Comparison of ENCODE assay signal across 9 mouse cellular contexts in the genomic region with DNA sequence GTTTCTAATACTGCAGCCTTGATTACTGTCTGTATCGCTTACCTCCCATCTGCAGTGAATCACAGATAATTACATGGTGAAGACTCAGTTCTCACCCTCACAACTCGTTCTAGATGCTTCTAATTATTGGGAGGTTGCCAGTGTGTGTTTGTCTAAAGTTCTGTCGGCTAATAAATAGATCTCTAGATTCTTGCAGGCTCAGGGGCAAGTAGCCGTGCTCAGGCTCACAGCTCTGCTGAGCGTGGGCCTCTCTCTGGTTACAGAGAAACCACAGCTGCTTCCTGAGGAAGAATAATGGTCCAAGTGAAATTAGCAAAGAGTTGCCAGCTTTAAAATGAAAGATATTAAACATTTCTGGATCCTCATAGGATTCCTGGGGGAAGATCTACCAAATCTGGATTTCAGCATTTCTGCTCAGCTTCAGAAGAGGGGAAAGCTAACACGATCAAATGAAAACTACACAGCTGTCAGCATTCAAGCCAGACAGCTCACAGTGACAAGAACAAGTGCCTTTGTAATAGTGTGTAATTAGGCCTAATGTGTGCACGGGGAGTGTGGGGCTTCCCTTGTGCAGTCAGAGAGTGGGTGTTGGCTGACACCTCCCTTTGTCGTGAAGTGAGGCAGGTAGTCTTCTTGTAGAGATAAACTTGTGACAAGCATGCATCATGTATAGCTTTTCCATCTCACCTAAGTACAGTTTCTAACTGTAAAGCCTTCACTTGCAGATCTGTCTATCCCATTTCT.
DNase-seq lines count a peak whose midpoint lies in the region; ATAC-seq and TF ChIP-seq lines count a peak whose summit lies in the region.
"Had no signal": no experiment of that assay in that cellular context is flagged by ENCODE, and none has a peak within 500 bp of the region (broad histone marks: within the 10 kb centered on the region; RNA-seq: fewer than 3 reads in every experiment).

No protein-coding gene starts in this region.

- no peak overlapping the region for H3K4me3 ChIP-seq in heart, embryonic 11.5 days (ENCODE audit: low read depth, low read length)
- H3K4me3 ChIP-seq in lung, embryonic 14.5 days (ENCODE audit: low read depth, low read length) = no peak overlapping the region
- H3K4me3 ChIP-seq in midbrain, embryonic 10.5 days = no peak overlapping the region

- H3K36me3 ChIP-seq in heart, embryonic 11.5 days (ENCODE audit: control insufficient read depth, insufficient read depth, low read length) = 0 out of 2 replicates have a peak, but pooled peaks cover 3% of the 10 kb centered on the region
- peaks cover 16% of the 10 kb centered on the region; the same call in 1 of the 2 replicates for H3K36me3 ChIP-seq in lung, embryonic 14.5 days (ENCODE audit: insufficient read depth)
- H3K36me3 ChIP-seq in midbrain, embryonic 10.5 days = peaks cover 25% of the 10 kb centered on the region

- peaks cover 19% of the 10 kb centered on the region for H3K4me1 ChIP-seq in heart, embryonic 11.5 days (ENCODE audit: control insufficient read depth, insufficient read depth, low read length)
- no peaks in the 10 kb centered on the region; the same call in 1 of the 2 replicates for H3K4me1 ChIP-seq in lung, embryonic 14.5 days (ENCODE audit: insufficient read depth)
- H3K4me1 ChIP-seq in midbrain, embryonic 10.5 days = peaks cover 14% of the 10 kb centered on the region

- no peaks in the 10 kb centered on the region for H3K9me3 ChIP-seq in heart, embryonic 11.5 days (replicated peaks; ENCODE audit: control insufficient read depth, low read length)
- no peaks in the 10 kb centered on the region for H3K9me3 ChIP-seq in lung, embryonic 14.5 days (ENCODE audit: low read depth, low read length)
- no peaks in the 10 kb centered on the region for H3K9me3 ChIP-seq in midbrain, embryonic 10.5 days (replicated peaks)

- peak overlapping the region; percentile 46 for H3K27ac ChIP-seq in heart, embryonic 11.5 days (ENCODE audit: low read depth, low read length)
- no peak overlapping the region; the same call in 1 of the 2 replicates for H3K27ac ChIP-seq in lung, embryonic 14.5 days (ENCODE audit: low read depth)
- H3K27ac ChIP-seq in midbrain, embryonic 10.5 days (replicated peaks) = no peak overlapping the region

- intact Hi-C loops in heart, postnatal 10 days (cut with DNase I) = no loop called here

- no peak overlapping the region for H3K9ac ChIP-seq in heart, embryonic 11.5 days (ENCODE audit: low read depth, low read length)
- H3K9ac ChIP-seq in lung, embryonic 14.5 days = no peak overlapping the region

- 52% methylated on average over 8 of the region's 8 CpGs for WGBS in heart, embryonic 11.5 days (ENCODE audit: insufficient replicate concordance)
- WGBS in lung, embryonic 14.5 days = 30% methylated on average over 8 of the region's 8 CpGs
- WGBS in midbrain, embryonic 10.5 days = 84% methylated on average over 8 of the region's 8 CpGs

- no peak for DNase-seq in heart, postnatal 10 days
- peak; percentile 49 for DNase-seq in lung, embryonic 14.5 days
- no peak for DNase-seq in lung, postnatal 14 days
- peak; percentile 89 for DNase-seq in brain, adult 2 months (ENCODE audit: low read depth, low spot score)
- peak; percentile 27 for DNase-seq in naive thymus-derived CD4-positive, alpha-beta T cell, adult 2 months (ENCODE audit: low read depth)
- no peak for DNase-seq in ovary, postnatal 36 days (ENCODE audit: low spot score)
- no peak for DNase-seq in midbrain, embryonic 10.5 days (ENCODE audit: low spot score)
- DNase-seq: heart, adult 11 months had no signal

- no peak for TF ChIP-seq CTCF in lung, embryonic 14.5 days (IDR thresholded peaks at IDR 0.05; ENCODE audit: low read depth)

- no peak for ATAC-seq in heart, embryonic 11.5 days (replicated peaks; ENCODE audit: insufficient number of reproducible peaks, low FRiP score, low TSS enrichment)
- peak; percentile 43; the same call in 1 of the 2 replicates for ATAC-seq in lung, embryonic 14.5 days (ENCODE audit: insufficient read depth)

- no peaks in the 10 kb centered on the region for H3K27me3 ChIP-seq in heart, embryonic 11.5 days (ENCODE audit: control insufficient read depth, insufficient read depth, low read length)
- H3K27me3 ChIP-seq in lung, embryonic 14.5 days (ENCODE audit: insufficient read depth, low read length) = no peaks in the 10 kb centered on the region
- no peaks in the 10 kb centered on the region for H3K27me3 ChIP-seq in midbrain, embryonic 10.5 days (ENCODE audit: low read depth, poor library complexity, severe bottlenecking)

- H3K4me2 ChIP-seq in heart, embryonic 11.5 days = no peak overlapping the region
- no peak overlapping the region for H3K4me2 ChIP-seq in lung, embryonic 14.5 days

Comparison
In these comparisons a context has a peak if more than half of its experiments do, and no peak if none do; other contexts are left out.
1. DNase-seq: peak in lung, embryonic 14.5 days (single experiment), brain, adult 2 months (single experiment) and naive thymus-derived CD4-positive, alpha-beta T cell, adult 2 months (single experiment); none in heart, postnatal 10 days (0 of 2), lung, postnatal 14 days (single experiment), ovary, postnatal 36 days (single experiment) and midbrain, embryonic 10.5 days (single experiment).